Mouse (Mus musculus) myocyte (in vitro differentiated cells): ENCODE measurements at regions not wholly inside any gene's neighbourhood (a gene's known extent, or its start where the extent isn't known, plus 50 kb on each side); places are given as distances from the start of the nearest gene placed in this dataset.
A peak's percentile ranks its signal among the peaks of the same experiment; 100 is the strongest.

Experiments used
- E2F4 ChIP-seq: IDR thresholded peaks from one replicate; pipeline ENCODE4 v1.6.1; 2011; ENCODE audit warnings: mild to moderate bottlenecking, control low read depth, moderate library complexity; ENCODE audit not compliant: insufficient read depth
- MAX ChIP-seq: IDR thresholded peaks from one replicate; pipeline ENCODE4 v1.6.1; 2011; ENCODE audit warnings: low read depth, mild to moderate bottlenecking, control low read depth
- MYOG ChIP-seq, 3 experiments: IDR thresholded peaks; one replicate each; pipeline ENCODE4 v1.6.1; 2011; ENCODE audit warnings: control low read depth in 2 of 3, low read depth in 2 of 3, mild to moderate bottlenecking in 2 of 3; ENCODE audit not compliant: insufficient read length in 2 of 3, control insufficient read depth in 1 of 3, insufficient read depth in 1 of 3
- POLR2A ChIP-seq: IDR thresholded peaks from one replicate; pipeline ENCODE4 v1.6.1; 2011; ENCODE audit warnings: low read depth, mild to moderate bottlenecking, control low read depth, moderate library complexity; ENCODE audit not compliant: insufficient read length
- POLR2AphosphoS2 ChIP-seq: IDR thresholded peaks from one replicate; pipeline ENCODE4 v1.6.1; 2011; ENCODE audit warnings: low read depth, control low read depth; ENCODE audit not compliant: insufficient read length

DNA sequence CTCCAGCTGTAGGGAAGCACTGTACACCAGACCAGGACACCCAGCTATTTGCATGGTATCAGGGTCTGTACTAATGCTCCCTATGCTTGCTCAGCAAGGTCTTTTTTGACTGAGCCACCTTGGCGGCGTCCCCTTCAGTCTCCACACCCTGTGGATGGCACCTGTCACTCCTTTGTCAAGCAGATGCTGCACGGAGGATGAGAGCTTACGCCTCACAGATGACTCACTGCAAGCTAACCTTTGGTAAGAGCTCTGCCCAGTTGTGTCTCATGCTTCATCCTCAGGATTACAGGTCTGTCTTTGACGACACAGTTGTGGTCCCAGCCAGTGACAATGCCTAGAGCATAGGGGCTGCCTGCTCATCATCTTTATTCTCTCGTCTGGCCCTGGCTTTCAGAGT is 124.4 kb downstream of the Zfp706 start:
- TF ChIP-seq POLR2AphosphoS2 = no peak
- TF ChIP-seq E2F4 = no peak
- peak; percentile 34 to 84 (median 53) for TF ChIP-seq MYOG (IDR thresholded peaks at IDR 0.05; ENCODE audit: control insufficient read depth in 1 of 3, insufficient read depth in 1 of 3, insufficient read length in 2 of 3, low read depth in 2 of 3)
- no peak for TF ChIP-seq POLR2A
- no peak for TF ChIP-seq MAX
